Comparison of ENCODE assay signal across 17 mouse cellular contexts in the genomic region with DNA sequence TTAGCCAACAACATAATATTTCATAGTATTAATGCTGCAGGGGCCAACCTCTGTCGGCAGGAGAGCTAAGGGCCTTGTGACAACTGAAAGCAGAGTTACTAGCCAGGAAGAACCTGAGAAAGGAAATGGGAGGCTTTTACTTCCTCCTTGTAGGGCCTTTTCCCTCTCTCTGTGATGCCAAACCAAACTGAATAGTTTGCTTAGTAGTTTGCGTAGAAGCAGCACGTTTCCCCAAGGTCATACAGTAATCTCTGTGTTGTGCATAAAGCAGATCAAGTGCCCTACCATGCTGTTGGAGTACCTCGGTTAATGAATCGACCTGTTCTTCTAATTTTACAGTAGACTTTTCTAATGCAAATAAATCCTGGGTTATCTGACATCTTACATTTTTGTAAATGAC. TPM values are rescaled to one million over a fixed set of nuclear protein-coding genes. Genes with fewer than 3 reads are reported as not detected.
A peak's percentile ranks its signal among the peaks of the same experiment; 100 is the strongest.
DNase-seq lines count a peak whose midpoint lies in the region; ATAC-seq and TF ChIP-seq lines count a peak whose summit lies in the region.
"Had no signal": no experiment of that assay in that cellular context is flagged by ENCODE, and none has a peak within 500 bp of the region (broad histone marks: within the 10 kb centered on the region; RNA-seq: fewer than 3 reads in every experiment).

No protein-coding gene starts in this region.

- peaks cover 3% of the 10 kb centered on the region; the same call in 1 of the 2 replicates for H3K36me3 ChIP-seq in limb, embryonic 13.5 days
- H3K36me3 ChIP-seq in limb, embryonic 10.5 days = no peaks in the 10 kb centered on the region
- H3K36me3 ChIP-seq in liver, postnatal 0 days (replicated peaks; ENCODE audit: insufficient read depth, low read length) = peaks cover 4% of the 10 kb centered on the region; the same call in 1 of the 2 replicates
- H3K36me3 ChIP-seq: midbrain, embryonic 12.5 days had no signal

- TF ChIP-seq CTCF in gastrocnemius, adult 2 months (IDR thresholded peaks at IDR 0.05) = no peak
- TF ChIP-seq CTCF in liver, postnatal 0 days (IDR thresholded peaks at IDR 0.05; ENCODE audit: low read depth) = no peak

- intact Hi-C loops in gastrocnemius, adult 2 months (cut with DNase I) = loop anchor here (10.0 kb wide), 1 partner anchor 68 kb away; no protein-coding TSS in a partner anchor
- intact Hi-C loops in left cerebral cortex, postnatal 10 days (cut with DNase I) = loop anchor here (10.0 kb wide), 1 partner anchor 58 kb away; no protein-coding TSS in a partner anchor

- no peak overlapping the region for H3K4me3 ChIP-seq in gastrocnemius, adult 2 months
- H3K4me3 ChIP-seq in limb, embryonic 13.5 days = no peak overlapping the region
- no peak overlapping the region for H3K4me3 ChIP-seq in limb, embryonic 10.5 days
- no peak overlapping the region for H3K4me3 ChIP-seq in liver, postnatal 0 days (ENCODE audit: low read depth, low read length)
- H3K4me3 ChIP-seq: midbrain, embryonic 12.5 days had no signal

- H3K27ac ChIP-seq in gastrocnemius, adult 2 months = peak overlapping the region; percentile 100
- peak overlapping the region; percentile 17; the same call in 1 of the 2 replicates for H3K27ac ChIP-seq in limb, embryonic 13.5 days
- H3K27ac ChIP-seq in limb, embryonic 10.5 days = no peak overlapping the region
- H3K27ac ChIP-seq in liver, postnatal 0 days (ENCODE audit: low read depth) = peak overlapping the region; percentile 81
- H3K27ac ChIP-seq: hindbrain, embryonic 14.5 days; midbrain, embryonic 12.5 days had no signal

- TF ChIP-seq EP300 in liver, postnatal 0 days (IDR thresholded peaks at IDR 0.05; ENCODE audit: low read depth) = no peak

- WGBS in limb, embryonic 13.5 days = 71% methylated on average over 5 of the region's 5 CpGs
- 84% methylated on average over 5 of the region's 5 CpGs for WGBS in limb, embryonic 10.5 days
- 44% methylated on average over 5 of the region's 5 CpGs for WGBS in liver, postnatal 0 days (ENCODE audit: insufficient replicate concordance)

- no peak for ATAC-seq in limb, embryonic 13.5 days (ENCODE audit: low FRiP score, low read depth)
- ATAC-seq in liver, postnatal 0 days = no peak

- no peak overlapping the region for H3K9ac ChIP-seq in limb, embryonic 13.5 days
- no peak overlapping the region; the same call in 1 of the 2 replicates for H3K9ac ChIP-seq in liver, postnatal 0 days (replicated peaks)
- H3K9ac ChIP-seq: hindbrain, embryonic 14.5 days; midbrain, embryonic 12.5 days had no signal

- H3K4me1 ChIP-seq in limb, embryonic 13.5 days = peaks cover 21% of the 10 kb centered on the region
- H3K4me1 ChIP-seq in limb, embryonic 10.5 days = peaks cover 37% of the 10 kb centered on the region
- H3K4me1 ChIP-seq in liver, postnatal 0 days (ENCODE audit: insufficient read depth) = peaks cover 35% of the 10 kb centered on the region

- H3K27me3 ChIP-seq in limb, embryonic 13.5 days = no peaks in the 10 kb centered on the region
- no peaks in the 10 kb centered on the region for H3K27me3 ChIP-seq in limb, embryonic 10.5 days (ENCODE audit: low read depth, poor library complexity, severe bottlenecking)
- H3K27me3 ChIP-seq in liver, postnatal 0 days (ENCODE audit: insufficient read depth, low read length) = no peaks in the 10 kb centered on the region
- H3K27me3 ChIP-seq: midbrain, embryonic 12.5 days had no signal

- no peak overlapping the region for H3K4me2 ChIP-seq in limb, embryonic 13.5 days (replicated peaks)
- H3K4me2 ChIP-seq in liver, postnatal 0 days (ENCODE audit: low read depth, low read length) = peak overlapping the region; percentile 88
- H3K4me2 ChIP-seq: hindbrain, embryonic 14.5 days; midbrain, embryonic 12.5 days had no signal

- no peak for DNase-seq in gastrocnemius, adult 2 months
- no peak for DNase-seq in gastrocnemius, postnatal 10 days
- DNase-seq in limb, embryonic 10.5 days (ENCODE audit: low spot score) = no peak
- peak; percentile 50 for DNase-seq in R1 (ENCODE audit: low read depth, low spot score)
- DNase-seq in liver, postnatal 0 days = no peak
- no peak for DNase-seq in left cerebral cortex, postnatal 10 days (ENCODE audit: extremely low spot score in 1 of 2, low spot score in 2 of 2)
- no peak for DNase-seq in adrenal gland, adult 18-20 months (ENCODE audit: low spot score in 2 of 2)
- DNase-seq: adrenal gland, adult 2 months; cerebellum, postnatal 36 days; gastrocnemius, postnatal 14 days; kidney, postnatal 14 days; layer of hippocampus, postnatal 36 days; retina, postnatal 1 day; thymus, postnatal 4 days had no signal

- H3K9me3 ChIP-seq in limb, embryonic 13.5 days = no peaks in the 10 kb centered on the region
- H3K9me3 ChIP-seq in limb, embryonic 10.5 days (replicated peaks) = no peaks in the 10 kb centered on the region
- peaks cover 2% of the 10 kb centered on the region; the same call in 1 of the 2 replicates for H3K9me3 ChIP-seq in liver, postnatal 0 days (ENCODE audit: low read length)
- H3K9me3 ChIP-seq: midbrain, embryonic 12.5 days had no signal

RNA-seq across cellular contexts. Expression of gene Nfe2l2, which starts 2.0 kb away (rescaled TPM):
- 10 to 100 TPM; 32.9 to 41.0 TPM for total RNA-seq in gastrocnemius, adult 2 months (2021)
- 10 to 100 TPM; 28.4 to 33.3 TPM for total RNA-seq in gastrocnemius, postnatal 10 days (2021)
- polyA plus RNA-seq in limb, embryonic 13.5 days (2015; fragmentation: Nextera tagmentation; extraction: Ambion mirVana) = 32.7 and 34.1 TPM in 2 replicates
- polyA plus RNA-seq in limb, embryonic 10.5 days (2016; fragmentation: Nextera tagmentation; extraction: Ambion mirVana) = 33.8 and 37.2 TPM in 2 replicates
- polyA plus RNA-seq in liver, postnatal 0 days (2015; fragmentation: Nextera tagmentation; extraction: Ambion mirVana) = 58.7 and 59.4 TPM in 2 replicates
- 1 to 10 TPM; 9.7 to 9.8 TPM for total RNA-seq in left cerebral cortex, postnatal 10 days (2021)
- total RNA-seq in adrenal gland, adult 18-20 months (2021) = 100 to 1,000 TPM; 102 to 116 TPM

RNA-seq across cellular contexts. Expression of gene Hnrnpa3, which starts 47.4 kb away (rescaled TPM):
- total RNA-seq in gastrocnemius, adult 2 months (2021) = 100 to 1,000 TPM; 123 to 144 TPM
- 100 to 1,000 TPM; 280 to 305 TPM for total RNA-seq in gastrocnemius, postnatal 10 days (2021)
- polyA plus RNA-seq in limb, embryonic 13.5 days (2015; fragmentation: Nextera tagmentation; extraction: Ambion mirVana) = 344 and 364 TPM in 2 replicates
- polyA plus RNA-seq in limb, embryonic 10.5 days (2016; fragmentation: Nextera tagmentation; extraction: Ambion mirVana) = 352 and 369 TPM in 2 replicates
- polyA plus RNA-seq in liver, postnatal 0 days (2015; fragmentation: Nextera tagmentation; extraction: Ambion mirVana) = 86.9 and 90.7 TPM in 2 replicates
- total RNA-seq in left cerebral cortex, postnatal 10 days (2021) = 100 to 1,000 TPM; 329 to 339 TPM
- 100 to 1,000 TPM; 323 to 382 TPM for total RNA-seq in adrenal gland, adult 18-20 months (2021)
